Mouse (Mus musculus) forebrain, embryonic 12.5 days (tissue): Measurements from ENCODE around the gene Mcrip1. TPM values are rescaled to one million over a fixed set of nuclear protein-coding genes. Genes with fewer than 3 reads are reported as not detected.
A peak's percentile ranks its signal among the peaks of the same experiment; 100 is the strongest.

ENCODE experiments used
- ATAC-seq: fragments of 200-750 bp; cut with Nextera tagmentation; 2 replicates; pipeline ENCODE4 v1.8.0; 2017; ENCODE audit warnings: moderate TSS enrichment; ENCODE audit not compliant: low FRiP score
- H3K27ac ChIP-seq: fragments of 300-500 bp; sonication (generic); 2 replicates; pipeline ENCODE4 v1.5.1; 2016; ENCODE audit warnings: mild to moderate bottlenecking
- H3K27me3 ChIP-seq: fragments of 300-500 bp; sonication (generic); 2 replicates; pipeline ENCODE4 v1.6.1; 2016; ENCODE audit warnings: mild to moderate bottlenecking
- H3K36me3 ChIP-seq: fragments of 300-500 bp; sonication (generic); replicated peaks from 2 replicates; pipeline ENCODE4 v1.6.1; 2016; ENCODE audit warnings: mild to moderate bottlenecking
- H3K4me1 ChIP-seq: fragments of 300-500 bp; sonication (generic); 2 replicates; pipeline ENCODE4 v1.6.1; 2016
- H3K4me2 ChIP-seq: fragments of 300-500 bp; sonication (generic); 2 replicates; pipeline ENCODE4 v1.6.1; 2016; ENCODE audit warnings: mild to moderate bottlenecking, moderate library complexity
- H3K4me3 ChIP-seq: fragments of 300-500 bp; sonication (generic); replicated peaks from 2 replicates; pipeline ENCODE4 v1.5.1; 2016; ENCODE audit warnings: mild to moderate bottlenecking
- H3K9ac ChIP-seq: fragments of 300-500 bp; sonication (generic); 2 replicates; pipeline ENCODE4 v1.6.1; 2016; ENCODE audit warnings: mild to moderate bottlenecking
- H3K9me3 ChIP-seq: fragments of 300-500 bp; sonication (generic); 2 replicates; pipeline ENCODE4 v1.6.1; 2016
- WGBS: fragments of 180-500 bp; shearing (Covaris S2); methylation state at CpG from one replicate; pipeline ENCODE4 v1.1.7; 2016; 5-methylcytosine and 5-hydroxymethylcytosine counted together
- polyA plus RNA-seq: library from polyadenylated mRNA; unstranded; fragments of >200 nt; fragmentation: Nextera tagmentation; extraction: Ambion mirVana; gene quantifications from 2 replicates; pipeline ENCODE4 v1.2.1, GENCODE M21; 2016

The Mcrip1 gene
- polyA plus RNA-seq, 1 experiment from 2014 or later = 209 TPM

- H3K27me3 ChIP-seq = no peaks in the 10 kb centered on the region
- no peaks in the 10 kb centered on the region for H3K4me1 ChIP-seq
- 73% methylated on average over 6 of the region's 6 CpGs for WGBS
- no peak for ATAC-seq
- H3K9me3 ChIP-seq = no peaks in the 10 kb centered on the region
- H3K36me3 ChIP-seq = peaks cover 34% of the 10 kb centered on the region
- H3K4me3 ChIP-seq = no peak overlapping the region
- H3K27ac ChIP-seq = no peak overlapping the region
- no peak overlapping the region for H3K9ac ChIP-seq
- no peak overlapping the region for H3K4me2 ChIP-seq
Observed at GRCm38 (mm10) chr11:120501018-120501417, 48.5 kb downstream of the Mcrip1 start.

DNA sequence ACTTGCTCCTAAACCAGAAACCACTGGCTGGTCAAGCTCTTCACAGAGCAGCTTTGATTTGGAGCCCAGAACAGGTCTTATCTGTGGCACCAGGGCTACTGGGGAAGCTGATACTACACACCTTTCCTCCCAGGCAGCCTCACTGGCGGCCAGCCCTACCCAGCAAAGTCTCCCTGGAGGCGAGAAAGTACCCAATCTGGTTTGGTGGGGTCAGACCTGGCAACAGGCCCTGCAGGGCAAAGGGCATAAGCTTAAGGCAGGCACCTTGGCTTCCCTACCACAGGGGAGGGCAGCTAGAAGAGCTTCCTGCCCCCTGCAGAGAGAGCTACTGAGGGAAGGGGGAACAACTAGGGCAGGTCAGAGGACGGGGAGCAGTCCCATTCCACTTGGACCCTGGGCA, 49.2 kb downstream of the Mcrip1 start:
- 29% methylated on average over 3 of the region's 3 CpGs for WGBS

DNA sequence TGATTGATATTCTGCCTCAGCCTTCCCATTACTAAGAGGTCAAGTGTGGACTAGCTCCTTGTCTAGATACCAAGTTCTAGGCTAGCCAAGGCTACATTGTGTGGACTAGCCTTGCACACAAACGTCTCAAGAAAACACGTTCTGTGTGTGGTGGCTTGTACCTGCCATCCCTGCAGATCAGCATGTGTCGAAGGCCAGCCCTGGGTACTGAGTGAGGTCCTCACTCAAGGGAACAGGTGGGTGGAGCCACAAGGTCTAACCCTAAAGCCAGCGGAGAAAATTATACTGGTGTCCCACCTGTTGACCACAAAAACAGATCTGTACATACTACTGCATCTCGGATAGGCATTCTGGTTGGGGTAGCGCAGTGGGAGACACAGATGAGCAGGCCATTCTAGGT, 49.6 kb downstream of the Mcrip1 start:
- no peak for ATAC-seq
- H3K9me3 ChIP-seq = no peaks in the 10 kb centered on the region
- no peak overlapping the region for H3K27ac ChIP-seq
- H3K36me3 ChIP-seq = peaks cover 44% of the 10 kb centered on the region
- H3K9ac ChIP-seq = no peak overlapping the region
- 86% methylated on average over 6 of the region's 6 CpGs for WGBS
- no peaks in the 10 kb centered on the region for H3K27me3 ChIP-seq
- H3K4me2 ChIP-seq = no peak overlapping the region
- H3K4me3 ChIP-seq = no peak overlapping the region
- no peaks in the 10 kb centered on the region for H3K4me1 ChIP-seq

More for the DNA sequence above, 49.2 kb downstream of the Mcrip1 start:
- Histone ChIP-seq H3K4me2 (no peak overlapping the region), H3K36me3 (peaks cover 40% of the 10 kb centered on the region), H3K27me3 (no peaks in the 10 kb centered on the region), H3K4me1 (no peaks in the 10 kb centered on the region), H3K9ac (no peak overlapping the region), H3K27ac (no peak overlapping the region), H3K9me3 (no peaks in the 10 kb centered on the region), H3K4me3 (no peak overlapping the region)
- no peak for ATAC-seq

GRCm38 (mm10) chr11:120498891-120499290, 50.6 kb downstream of the Mcrip1 start:
- ATAC-seq = no peak
- Histone ChIP-seq H3K9ac (no peak overlapping the region), H3K27ac (no peak overlapping the region), H3K27me3 (no peaks in the 10 kb centered on the region), H3K4me1 (0 out of 2 replicates have a peak, but pooled peaks cover under 1% of the 10 kb centered on the region), H3K9me3 (no peaks in the 10 kb centered on the region), H3K4me2 (no peak overlapping the region), H3K36me3 (peaks cover 54% of the 10 kb centered on the region), H3K4me3 (no peak overlapping the region)
- WGBS = 85% methylated on average over 5 of the region's 5 CpGs

DNA sequence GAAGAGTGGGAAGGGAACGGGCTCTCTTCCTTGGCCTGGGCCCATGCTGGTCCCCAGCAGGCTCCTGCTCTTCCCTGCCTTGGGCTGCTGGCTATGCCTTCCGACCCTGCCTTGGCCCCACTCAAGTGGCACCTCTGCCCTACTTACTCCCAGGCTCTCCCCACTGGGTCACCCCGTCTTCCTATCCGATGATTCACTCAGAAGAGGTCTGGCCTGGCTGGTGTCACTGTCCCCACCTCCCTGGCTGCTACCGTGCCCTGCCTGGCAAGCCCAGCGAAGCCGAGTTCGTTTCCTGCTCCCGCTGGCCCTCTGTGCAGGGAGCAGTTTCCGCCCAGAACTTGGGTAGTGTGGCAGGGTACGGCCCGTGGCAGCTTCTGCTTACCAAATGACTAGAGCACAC, 51.3 kb downstream of the Mcrip1 start:
- peaks cover 7% of the 10 kb centered on the region for H3K4me1 ChIP-seq
- no peaks in the 10 kb centered on the region for H3K27me3 ChIP-seq
- no peak overlapping the region for H3K9ac ChIP-seq
- H3K9me3 ChIP-seq = no peaks in the 10 kb centered on the region
- no peak overlapping the region for H3K27ac ChIP-seq
- H3K4me3 ChIP-seq = no peak overlapping the region
- no peak overlapping the region for H3K4me2 ChIP-seq
- 90% methylated on average over 12 of the region's 12 CpGs for WGBS
- H3K36me3 ChIP-seq = peaks cover 54% of the 10 kb centered on the region
- no peak for ATAC-seq

DNA sequence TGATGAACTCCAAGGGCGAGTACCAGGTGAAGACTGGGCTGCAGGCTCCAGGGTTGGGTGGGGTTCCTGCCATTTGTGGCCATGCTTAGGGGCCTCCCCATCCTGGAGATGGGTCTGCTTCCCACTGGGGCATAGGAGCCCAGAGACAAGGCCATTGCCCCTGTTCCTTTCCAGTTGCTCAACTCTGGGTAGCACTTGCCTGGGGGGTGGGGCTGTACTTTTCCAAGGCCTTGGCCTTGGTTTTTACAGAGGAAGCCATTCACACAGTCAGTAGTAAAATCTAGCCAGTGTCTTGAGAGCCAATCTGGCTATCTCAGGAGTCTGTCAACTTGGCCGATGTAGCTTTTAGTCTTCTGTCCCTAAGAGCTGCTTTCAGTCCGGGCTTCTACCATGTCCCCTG, 52.1 kb downstream of the Mcrip1 start:
- 92% methylated on average over 3 of the region's 3 CpGs for WGBS
- no peak for ATAC-seq
- H3K36me3 ChIP-seq = peaks cover 54% of the 10 kb centered on the region

DNA sequence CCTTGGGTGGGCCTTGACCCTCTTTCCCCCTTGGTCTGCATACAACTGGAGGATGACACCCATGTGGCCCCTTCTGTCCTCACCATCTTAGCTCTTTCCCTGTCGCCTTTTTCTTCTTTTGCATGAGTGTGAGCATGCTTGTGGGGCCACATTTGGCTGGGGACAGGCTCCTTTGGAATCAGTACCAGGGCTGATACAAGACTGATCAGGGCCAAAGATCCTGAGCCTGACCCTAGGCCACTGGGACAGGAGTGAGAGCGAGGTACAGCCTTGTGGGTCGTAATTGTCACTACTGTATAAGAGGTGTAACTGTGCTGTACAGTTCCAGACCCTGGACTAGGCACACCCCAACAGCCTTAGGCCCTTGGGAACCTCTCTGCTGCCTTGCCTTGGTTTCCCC, 55.6 kb downstream of the Mcrip1 start:
- H3K27ac ChIP-seq = no peak overlapping the region
- H3K36me3 ChIP-seq = peaks cover 57% of the 10 kb centered on the region
- ATAC-seq = no peak
- 88% methylated on average over 3 of the region's 3 CpGs for WGBS
- H3K9ac ChIP-seq = no peak overlapping the region
- H3K4me1 ChIP-seq = peaks cover 35% of the 10 kb centered on the region
- H3K4me3 ChIP-seq = no peak overlapping the region
- H3K9me3 ChIP-seq = no peaks in the 10 kb centered on the region
- H3K27me3 ChIP-seq = no peaks in the 10 kb centered on the region
- H3K4me2 ChIP-seq = peak overlapping the region; percentile 81

More for the DNA sequence above, 52.1 kb downstream of the Mcrip1 start:
- Histone ChIP-seq H3K4me3 (no peak overlapping the region), H3K27ac (no peak overlapping the region), H3K27me3 (no peaks in the 10 kb centered on the region), H3K4me1 (peaks cover 15% of the 10 kb centered on the region), H3K4me2 (no peak overlapping the region), H3K9me3 (no peaks in the 10 kb centered on the region), H3K9ac (no peak overlapping the region)

DNA sequence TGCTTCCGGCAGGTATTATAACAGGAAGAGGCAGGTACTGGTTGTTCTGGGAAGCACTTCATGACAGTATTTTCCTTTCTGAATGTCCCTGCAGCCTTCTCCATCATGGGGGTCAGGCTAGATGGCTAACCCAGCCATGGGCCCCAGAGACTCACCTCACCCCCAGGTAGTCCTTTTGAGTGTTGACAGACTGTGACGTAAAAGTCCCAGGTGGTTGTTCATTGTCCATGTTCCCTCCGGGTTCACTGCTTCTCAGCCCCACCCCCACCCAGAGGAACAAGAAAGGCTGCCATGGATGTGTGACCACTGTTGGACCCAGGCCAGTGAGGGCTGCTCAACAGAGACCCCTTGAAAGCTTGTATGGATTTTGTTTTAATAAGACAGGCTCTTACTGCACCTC, 56.2 kb downstream of the Mcrip1 start:
- H3K4me2 ChIP-seq = peak overlapping the region; percentile 81
- H3K4me1 ChIP-seq = peaks cover 35% of the 10 kb centered on the region
- peaks cover 57% of the 10 kb centered on the region for H3K36me3 ChIP-seq
- no peak for ATAC-seq
- 60% methylated on average over 3 of the region's 3 CpGs for WGBS
- H3K9ac ChIP-seq = peak overlapping the region; percentile 90
- no peaks in the 10 kb centered on the region for H3K27me3 ChIP-seq
- H3K4me3 ChIP-seq = peak overlapping the region; percentile 91
- H3K9me3 ChIP-seq = no peaks in the 10 kb centered on the region
- H3K27ac ChIP-seq = no peak overlapping the region

Other genes with a start within 250 kb of the Mcrip1 start
- gene Actg1, start 201.2 kb downstream of the Mcrip1 start, polyA plus RNA-seq = 2,923 and 2,975 TPM in 2 replicates
- 0.82 and 0.91 TPM in 2 replicates for gene Fscn2, start 188.2 kb downstream of the Mcrip1 start, polyA plus RNA-seq
- 47.3 and 47.4 TPM in 2 replicates for gene Faap100, start 171.0 kb downstream of the Mcrip1 start, polyA plus RNA-seq
- gene Nploc4, start 112.0 kb downstream of the Mcrip1 start, polyA plus RNA-seq = 49.2 and 50.8 TPM in 2 replicates
- gene Tspan10, start 107.1 kb downstream of the Mcrip1 start, polyA plus RNA-seq = 0.18 TPM in 1 of 2 replicates, not detected in the other
- 0.17 and 0.38 TPM in 2 replicates for gene Pde6g, start 96.2 kb downstream of the Mcrip1 start, polyA plus RNA-seq
- 8.6 and 10.9 TPM in 2 replicates for gene Oxld1, start 91.7 kb downstream of the Mcrip1 start, polyA plus RNA-seq
- gene Ccdc137, start 91.6 kb downstream of the Mcrip1 start, polyA plus RNA-seq = 34.5 and 35.4 TPM in 2 replicates
- gene Arl16, start 82.1 kb downstream of the Mcrip1 start, polyA plus RNA-seq = 48.2 and 50.1 TPM in 2 replicates
- gene Mrpl12, start 65.1 kb downstream of the Mcrip1 start, polyA plus RNA-seq = 130 and 135 TPM in 2 replicates
- gene Slc25a10, start 57.9 kb downstream of the Mcrip1 start, polyA plus RNA-seq = 43.4 and 46.0 TPM in 2 replicates
- 0.09 TPM in 1 of 2 replicates, not detected in the other for gene Gcgr, start 19.0 kb downstream of the Mcrip1 start, polyA plus RNA-seq
- gene Ppp1r27, start 1.4 kb upstream of the Mcrip1 start, polyA plus RNA-seq = not detected in 2 replicates
- 334 and 362 TPM in 2 replicates for gene P4hb, start 23.5 kb upstream of the Mcrip1 start, polyA plus RNA-seq
- 496 and 513 TPM in 2 replicates for gene Arhgdia, start 31.9 kb upstream of the Mcrip1 start, polyA plus RNA-seq
- gene Alyref, start 48.6 kb upstream of the Mcrip1 start, polyA plus RNA-seq = 561 and 697 TPM in 2 replicates
- 179 and 186 TPM in 2 replicates for gene Anapc11, start 48.7 kb upstream of the Mcrip1 start, polyA plus RNA-seq
- gene Npb, start 58.8 kb upstream of the Mcrip1 start, polyA plus RNA-seq = 0.40 TPM in 1 of 2 replicates, not detected in the other
- gene Pcyt2, start 68.2 kb upstream of the Mcrip1 start, polyA plus RNA-seq = 139 and 142 TPM in 2 replicates
- 43.1 and 43.3 TPM in 2 replicates for gene Sirt7, start 75.5 kb upstream of the Mcrip1 start, polyA plus RNA-seq
- 30.9 and 32.9 TPM in 2 replicates for gene Mafg, start 83.9 kb upstream of the Mcrip1 start, polyA plus RNA-seq
- 32.5 and 32.8 TPM in 2 replicates for gene Pycr1, start 94.0 kb upstream of the Mcrip1 start, polyA plus RNA-seq
- not detected in 2 replicates for gene Myadml2, start 98.4 kb upstream of the Mcrip1 start, polyA plus RNA-seq
- gene Notum, start 111.4 kb upstream of the Mcrip1 start, polyA plus RNA-seq = 0.13 and 0.49 TPM in 2 replicates
- gene Aspscr1, start 123.2 kb upstream of the Mcrip1 start, polyA plus RNA-seq = 132 and 145 TPM in 2 replicates
- 125 and 127 TPM in 2 replicates for gene Cenpx, start 164.0 kb upstream of the Mcrip1 start, polyA plus RNA-seq
- 73.8 and 74.7 TPM in 2 replicates for gene Lrrc45, start 164.2 kb upstream of the Mcrip1 start, polyA plus RNA-seq
- gene Rac3, start 171.7 kb upstream of the Mcrip1 start, polyA plus RNA-seq = 48.3 and 48.5 TPM in 2 replicates
- gene Dcxr, start 177.6 kb upstream of the Mcrip1 start, polyA plus RNA-seq = 9.1 and 9.2 TPM in 2 replicates
- gene Cbr2, start 182.4 kb upstream of the Mcrip1 start, polyA plus RNA-seq = 0.67 and 0.95 TPM in 2 replicates
- gene Hmga1b, start 213.1 kb upstream of the Mcrip1 start, polyA plus RNA-seq = 5.2 and 6.1 TPM in 2 replicates
- 58.1 and 63.7 TPM in 2 replicates for gene Rfng, start 234.5 kb upstream of the Mcrip1 start, polyA plus RNA-seq
- 246 and 247 TPM in 2 replicates for gene Gps1, start 234.5 kb upstream of the Mcrip1 start, polyA plus RNA-seq
- 67.9 and 69.6 TPM in 2 replicates for gene Dus1l, start 246.7 kb upstream of the Mcrip1 start, polyA plus RNA-seq